Mouse (Mus musculus) ES-E14 (cell line): ENCODE measurements around the gene Atp6v0b. TPM values are rescaled to one million over a fixed set of nuclear protein-coding genes. Genes with fewer than 3 reads are reported as not detected.

ENCODE experiments used
- DNase-seq: peaks from one replicate; pipeline ENCODE4 v3.0.0-alpha.2; 2013; ENCODE audit warnings: low read depth, low spot score
- H3K27ac ChIP-seq: 2 replicates; pipeline ENCODE4 v1.5.1; 2012; ENCODE audit warnings: low read depth, mild to moderate bottlenecking, low read length, moderate library complexity, mixed read lengths; ENCODE audit not compliant: poor library complexity, insufficient read depth, severe bottlenecking
- H3K36me3 ChIP-seq: 2 replicates; pipeline ENCODE4 v1.6.1; 2012; ENCODE audit warnings: mild to moderate bottlenecking, low read length, moderate library complexity, mixed read lengths; ENCODE audit not compliant: control insufficient read depth, poor library complexity, insufficient read depth, severe bottlenecking
- H3K4me1 ChIP-seq, 2 experiments: fragments of 150-350 bp in 1 of 2; sonication (generic) in 1 of 2; 2 replicates each; pipeline ENCODE4 v1.6.1; 2012; ENCODE audit warnings: low read length in 2 of 2, mild to moderate bottlenecking in 1 of 2, mixed read lengths in 1 of 2; ENCODE audit not compliant: control insufficient read depth in 2 of 2, insufficient read depth in 2 of 2, poor library complexity in 1 of 2
- H3K4me3 ChIP-seq, 2 experiments: fragments of 150-350 bp in 1 of 2; sonication (generic) in 1 of 2; 2 replicates each; pipeline ENCODE4 v1.5.1; 2012; ENCODE audit warnings: low read length in 2 of 2, low read depth in 1 of 2, mild to moderate bottlenecking in 1 of 2, mixed read lengths in 1 of 2; ENCODE audit not compliant: insufficient read depth in 1 of 2, poor library complexity in 1 of 2, severe bottlenecking in 1 of 2
- H3K9ac ChIP-seq: 2 replicates; pipeline ENCODE4 v1.6.1; 2012; ENCODE audit warnings: low read depth, mild to moderate bottlenecking, low read length, mixed read lengths; ENCODE audit not compliant: poor library complexity, insufficient read depth, severe bottlenecking
- H3K9me3 ChIP-seq: fragments of 150-350 bp; sonication (generic); 2 replicates; pipeline ENCODE4 v1.6.1; 2012; ENCODE audit warnings: low read depth, mild to moderate bottlenecking, low read length; ENCODE audit not compliant: control insufficient read depth, insufficient read depth
- CHD2 ChIP-seq: IDR thresholded peaks from 2 replicates; pipeline ENCODE4 v1.6.1; 2014; ENCODE audit warnings: mild to moderate bottlenecking, low read depth, low read length, inconsistent platforms
- HCFC1 ChIP-seq: IDR thresholded peaks from 2 replicates; pipeline ENCODE4 v1.6.1; 2012; ENCODE audit warnings: low read length, inconsistent platforms, borderline replicate concordance; ENCODE audit not compliant: insufficient read depth
- MAFK ChIP-seq: IDR thresholded peaks from 2 replicates; pipeline ENCODE4 v1.6.1; 2014; ENCODE audit warnings: mild to moderate bottlenecking, low read depth, low read length, inconsistent platforms; ENCODE audit not compliant: insufficient read depth
- ZC3H11A ChIP-seq: IDR thresholded peaks from 2 replicates; pipeline ENCODE4 v1.6.1; 2012; ENCODE audit warnings: low read depth, mild to moderate bottlenecking, inconsistent platforms, low read length, borderline replicate concordance
- ZNF384 ChIP-seq: IDR thresholded peaks from 2 replicates; pipeline ENCODE4 v1.6.1; 2012; ENCODE audit warnings: low read depth, low read length, inconsistent platforms
- in situ Hi-C, 2 experiments: fragments of 600-800 bp; cut with MboI; formaldehyde crosslinking; loops; one replicate each; pipeline ENCODE4 v1.15.1; 2025; ENCODE audit warnings: low sequenced_read_pairs in 2 of 2, inconsistent platforms in 1 of 2; ENCODE audit not compliant: unreplicated experiment in 2 of 2
- total RNA-seq: library from RNA; depleted of rRNA; stranded (reverse); fragments of 300-350 nt; gene quantifications from 2 replicates; pipeline ENCODE4 v1.2.3, GENCODE M21; 2012

The Atp6v0b gene
- total RNA-seq, 1 experiment = 267 TPM

DNA sequence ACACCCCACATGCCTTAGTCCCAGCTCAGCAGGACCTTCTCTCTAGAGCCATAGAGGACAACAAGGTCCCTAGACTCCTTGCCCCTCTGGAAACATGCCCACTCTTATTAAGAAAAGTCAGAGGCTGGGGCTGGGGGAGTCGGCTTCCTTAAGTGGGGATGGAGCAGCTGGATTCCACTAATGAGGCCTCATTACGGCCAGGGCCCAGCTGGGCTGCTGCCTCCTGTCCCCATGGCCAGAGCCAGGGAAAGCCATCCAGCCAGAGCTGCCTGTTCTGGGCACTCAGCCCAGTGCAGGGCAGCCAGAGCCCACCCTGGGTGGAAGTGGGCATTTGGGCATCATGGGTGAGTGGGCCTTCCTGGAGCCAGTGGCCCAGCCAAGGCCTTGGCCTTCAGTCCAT, 40.1 kb downstream of the Atp6v0b start:
- no peak overlapping the region for H3K27ac ChIP-seq
- no peak for TF ChIP-seq ZNF384
- TF ChIP-seq ZC3H11A = no peak
- no peak for TF ChIP-seq CHD2
- TF ChIP-seq HCFC1 = no peak
- no peak for TF ChIP-seq MAFK
- no peak overlapping the region for H3K9ac ChIP-seq
- DNase-seq = no peak
- no peak overlapping the region for H3K4me3 ChIP-seq
- no peaks in the 10 kb centered on the region for H3K4me1 ChIP-seq
- H3K36me3 ChIP-seq = peaks cover 14% of the 10 kb centered on the region; the same call in 1 of the 2 replicates
- no peaks in the 10 kb centered on the region for H3K9me3 ChIP-seq
- in situ Hi-C loops = loop anchor here in 1 of 2 experiments (25.0 kb wide), 1 partner anchor 240 kb away; no protein-coding TSS in a partner anchor

DNA sequence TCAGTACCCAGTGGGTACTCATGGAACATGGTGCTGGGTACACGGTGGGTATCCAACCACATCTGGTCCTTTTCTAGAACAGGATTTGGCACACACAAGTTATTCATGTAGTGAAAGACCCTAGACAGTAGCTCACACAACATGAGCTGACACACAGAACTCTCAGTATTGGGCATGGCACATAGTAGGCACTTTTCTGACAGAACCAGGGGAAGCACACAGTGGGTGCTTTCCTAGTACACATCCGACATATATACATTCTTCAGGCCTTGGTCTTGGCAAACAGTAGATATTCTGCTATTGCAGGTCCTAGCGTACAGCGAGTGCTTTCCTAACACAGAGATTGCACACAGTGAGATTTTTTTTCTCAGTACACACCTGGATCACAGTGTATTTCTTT, 40.9 kb downstream of the Atp6v0b start:
- no peak overlapping the region for H3K4me3 ChIP-seq
- no peak overlapping the region for H3K9ac ChIP-seq
- peaks cover 14% of the 10 kb centered on the region; the same call in 1 of the 2 replicates for H3K36me3 ChIP-seq
- TF ChIP-seq ZNF384 (no peak), CHD2 (no peak), HCFC1 (no peak), ZC3H11A (no peak), MAFK (no peak)
- no peak overlapping the region for H3K27ac ChIP-seq
- DNase-seq = no peak
- in situ Hi-C loops = loop anchor here in 1 of 2 experiments (25.0 kb wide), 1 partner anchor 241 kb away; no protein-coding TSS in a partner anchor
- H3K9me3 ChIP-seq = no peaks in the 10 kb centered on the region
- no peaks in the 10 kb centered on the region for H3K4me1 ChIP-seq

DNA sequence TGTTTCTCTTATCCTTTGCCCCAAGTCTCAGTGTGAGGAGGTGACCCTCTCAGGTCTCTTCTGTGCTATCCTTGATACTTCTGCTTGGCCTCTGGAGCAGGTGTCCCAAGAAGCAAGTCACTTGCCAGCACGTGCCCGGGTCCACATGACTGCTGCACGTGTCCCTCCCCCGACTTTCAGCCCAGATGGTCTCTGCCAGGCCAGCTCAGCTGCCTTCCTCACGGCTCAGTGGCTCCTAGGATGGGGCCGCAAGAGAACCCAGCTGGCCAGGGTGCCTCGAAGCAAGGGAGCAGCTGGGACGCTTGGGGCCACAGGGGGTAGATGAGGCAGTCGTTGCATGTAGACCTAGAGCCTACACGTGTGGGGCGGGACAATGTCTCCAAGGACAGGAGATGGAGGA, 41.8 kb downstream of the Atp6v0b start:
- Histone ChIP-seq H3K4me1 (no peaks in the 10 kb centered on the region), H3K36me3 (peaks cover 14% of the 10 kb centered on the region; the same call in 1 of the 2 replicates), H3K27ac (no peak overlapping the region), H3K9me3 (no peaks in the 10 kb centered on the region), H3K9ac (no peak overlapping the region), H3K4me3 (no peak overlapping the region)
- in situ Hi-C loops = loop anchor here in 1 of 2 experiments (25.0 kb wide), 1 partner anchor 242 kb away; no protein-coding TSS in a partner anchor
- TF ChIP-seq HCFC1 (no peak), MAFK (no peak), CHD2 (no peak), ZNF384 (no peak), ZC3H11A (no peak)
- no peak for DNase-seq

DNA sequence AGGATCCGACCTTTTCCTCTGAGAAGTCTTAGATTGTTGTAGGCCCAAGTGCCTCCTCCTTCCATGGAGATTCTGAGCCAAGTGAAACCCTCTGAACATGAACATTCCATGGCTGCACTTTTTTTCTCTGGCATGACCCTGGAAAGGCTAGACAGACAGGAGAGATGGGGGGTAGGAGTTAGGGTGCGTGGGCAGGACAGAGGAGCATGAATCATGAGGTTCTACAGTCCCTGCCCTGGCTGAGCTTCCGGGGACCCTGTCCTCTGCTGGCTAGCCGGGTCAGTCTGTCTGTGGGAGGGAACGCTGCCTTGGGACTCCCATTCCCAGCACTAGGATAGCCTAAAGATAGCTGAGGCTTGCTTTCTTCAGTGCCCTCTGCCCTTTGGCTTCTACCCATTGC, 42.7 kb downstream of the Atp6v0b start:
- H3K9me3 ChIP-seq = no peaks in the 10 kb centered on the region
- no peak for TF ChIP-seq ZC3H11A
- no peak for TF ChIP-seq MAFK
- TF ChIP-seq ZNF384 = no peak
- TF ChIP-seq HCFC1 = no peak
- no peak for TF ChIP-seq CHD2
- in situ Hi-C loops = loop anchor here in 1 of 2 experiments (25.0 kb wide), 1 partner anchor 243 kb away; no protein-coding TSS in a partner anchor
- H3K27ac ChIP-seq = no peak overlapping the region
- DNase-seq = no peak
- H3K36me3 ChIP-seq = peaks cover 14% of the 10 kb centered on the region; the same call in 1 of the 2 replicates
- no peaks in the 10 kb centered on the region for H3K4me1 ChIP-seq
- no peak overlapping the region for H3K9ac ChIP-seq
- H3K4me3 ChIP-seq = no peak overlapping the region

DNA sequence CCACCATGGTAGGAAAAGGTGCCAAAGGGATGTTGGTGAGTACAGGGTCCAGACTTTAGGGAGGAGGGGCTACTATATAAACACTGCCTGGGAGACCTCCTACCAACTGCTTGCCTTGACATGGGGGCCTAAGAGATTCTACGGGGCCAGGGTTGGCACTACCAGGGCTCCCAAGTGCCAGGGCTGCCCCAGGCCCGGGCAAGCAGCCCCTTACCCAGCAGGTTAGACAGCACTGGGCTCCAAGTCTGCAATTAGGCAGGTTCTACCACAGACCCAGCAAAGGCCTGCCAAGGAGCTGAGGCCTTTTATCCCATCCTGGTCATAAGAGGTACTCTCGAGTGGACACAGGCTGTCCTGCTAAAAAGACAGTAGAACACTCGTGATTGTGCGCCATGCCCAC, 44.0 kb downstream of the Atp6v0b start:
- H3K4me1 ChIP-seq = no peaks in the 10 kb centered on the region
- no peak overlapping the region for H3K27ac ChIP-seq
- in situ Hi-C loops = loop anchor here in 1 of 2 experiments (25.0 kb wide), 1 partner anchor 244 kb away; no protein-coding TSS in a partner anchor
- no peak overlapping the region for H3K4me3 ChIP-seq
- peaks cover 14% of the 10 kb centered on the region; the same call in 1 of the 2 replicates for H3K36me3 ChIP-seq
- H3K9ac ChIP-seq = no peak overlapping the region
- DNase-seq = no peak
- TF ChIP-seq MAFK (no peak), ZNF384 (no peak), HCFC1 (no peak), ZC3H11A (no peak), CHD2 (no peak)
- H3K9me3 ChIP-seq = no peaks in the 10 kb centered on the region
